Mouse (Mus musculus) brain, embryonic 14.5 days (tissue): ENCODE measurements around the gene Hoxd9.

Experiments used
- CTCF ChIP-seq: fragments of 200-500 bp; IDR thresholded peaks from 2 replicates; pipeline ENCODE4 v1.5.1; 2012; ENCODE audit warnings: inconsistent platforms, mild to moderate bottlenecking, moderate library complexity, borderline replicate concordance; ENCODE audit not compliant: insufficient read depth, insufficient read length; ENCODE audit errors: extremely low read depth
- POLR2A ChIP-seq: fragments of 200-500 bp; IDR thresholded peaks from 2 replicates; pipeline ENCODE4 v1.6.1; 2012; ENCODE audit warnings: mild to moderate bottlenecking, inconsistent platforms, borderline replicate concordance; ENCODE audit not compliant: poor library complexity, insufficient read depth, insufficient read length, severe bottlenecking; ENCODE audit errors: extremely low read depth

DNA sequence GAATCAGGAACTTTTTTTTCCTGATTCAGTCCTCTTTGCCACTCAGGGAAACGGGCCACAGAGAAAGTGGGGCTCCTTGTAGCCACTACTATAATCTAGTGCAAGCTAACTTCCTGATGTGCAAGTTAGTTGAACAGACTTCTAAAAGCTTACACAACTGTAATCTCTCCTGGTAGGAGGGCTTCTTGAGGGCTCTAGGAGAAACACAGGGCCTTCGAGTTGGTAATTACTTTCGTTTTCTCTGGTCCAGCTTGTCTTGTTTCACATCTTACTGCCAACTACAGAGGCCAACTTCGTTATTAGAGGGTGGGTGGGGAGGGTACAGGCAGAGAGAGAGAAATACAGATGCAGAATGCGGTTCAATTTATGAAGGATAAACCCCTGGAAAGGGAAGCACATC is 25.7 kb upstream of the Hoxd9 start:
- TF ChIP-seq CTCF (no peak), POLR2A (no peak)
